Mouse (Mus musculus) hindbrain, embryonic 15.5 days (tissue): ENCODE data around the gene Eno3. TPM values are rescaled to one million over a fixed set of nuclear protein-coding genes. Genes with fewer than 3 reads are reported as not detected.
A peak's percentile ranks its signal among the peaks of the same experiment; 100 is the strongest.

Source experiments
- ATAC-seq: fragments of 200-750 bp; cut with Nextera tagmentation; 2 replicates; pipeline ENCODE4 v1.8.0; 2017; ENCODE audit warnings: low read depth, moderate number of reproducible peaks, moderate TSS enrichment; ENCODE audit not compliant: low FRiP score
- H3K27ac ChIP-seq: fragments of 300-500 bp; sonication (generic); replicated peaks from 2 replicates; pipeline ENCODE4 v1.5.1; 2015; ENCODE audit warnings: mild to moderate bottlenecking, inconsistent platforms
- H3K27me3 ChIP-seq: fragments of 300-500 bp; sonication (generic); 2 replicates; pipeline ENCODE4 v1.6.1; 2015; ENCODE audit warnings: control low read depth, inconsistent platforms
- H3K36me3 ChIP-seq: fragments of 300-500 bp; sonication (generic); 2 replicates; pipeline ENCODE4 v1.6.1; 2015; ENCODE audit warnings: control low read depth, inconsistent platforms
- H3K4me1 ChIP-seq: fragments of 300-500 bp; sonication (generic); replicated peaks from 2 replicates; pipeline ENCODE4 v1.6.1; 2015; ENCODE audit warnings: control low read depth, inconsistent platforms
- H3K4me2 ChIP-seq: fragments of 300-500 bp; sonication (generic); 2 replicates; pipeline ENCODE4 v1.6.1; 2015; ENCODE audit warnings: moderate library complexity, mild to moderate bottlenecking, inconsistent platforms
- H3K4me3 ChIP-seq: fragments of 300-500 bp; sonication (generic); 2 replicates; pipeline ENCODE4 v1.5.1; 2015; ENCODE audit warnings: mild to moderate bottlenecking, inconsistent platforms
- H3K9ac ChIP-seq: fragments of 300-500 bp; sonication (generic); 2 replicates; pipeline ENCODE4 v1.6.1; 2015; ENCODE audit warnings: inconsistent platforms
- H3K9me3 ChIP-seq: fragments of 300-500 bp; sonication (generic); 2 replicates; pipeline ENCODE4 v1.6.1; 2016; ENCODE audit warnings: control low read depth, inconsistent platforms
- WGBS: fragments of 180-500 bp; shearing (Covaris S2); methylation state at CpG from one replicate; pipeline ENCODE4 v1.1.7; 2015; 5-methylcytosine and 5-hydroxymethylcytosine counted together
- polyA plus RNA-seq: library from polyadenylated mRNA; unstranded; fragments of >200 nt; fragmentation: Nextera tagmentation; extraction: Ambion mirVana; gene quantifications from 2 replicates; pipeline ENCODE4 v1.2.1, GENCODE M21; 2015

The Eno3 gene
- polyA plus RNA-seq, result 6.7 and 8.7 TPM in 2 replicates

DNA sequence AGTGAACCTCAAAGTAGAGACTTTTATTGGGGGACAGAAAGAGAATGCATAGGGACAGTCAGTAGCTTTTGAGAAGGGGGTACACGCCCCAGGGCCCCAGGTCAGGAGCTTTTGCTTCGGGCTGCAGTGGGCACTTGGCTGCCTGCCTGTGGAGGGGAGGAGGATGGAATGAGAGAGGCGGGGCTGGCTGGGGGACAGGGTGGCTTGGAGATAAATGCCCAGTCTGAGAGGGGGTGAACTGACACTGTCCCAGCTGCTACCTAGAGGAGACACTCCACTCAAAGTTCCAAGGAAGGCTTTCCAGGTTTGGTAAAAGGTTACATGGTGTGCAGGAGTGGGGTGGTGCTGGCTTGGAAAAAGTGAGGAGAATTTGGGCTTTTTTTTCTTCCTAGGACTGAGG lies at the start of gene Eno3:
Gene Eno3 (plus strand): TSS at position 239 of the 400 bp plus-strand sequence.
- no peak for ATAC-seq
- 4% methylated on average over 3 of the region's 3 CpGs for WGBS
- Histone ChIP-seq H3K27me3 (no peaks in the 10 kb centered on the region), H3K9ac (peak within 1 kb of the TSS; percentile 98), H3K4me1 (peaks cover 36% of the 10 kb centered on the region), H3K4me3 (peak within 1 kb of the TSS; percentile 98), H3K36me3 (peaks cover 4% of the 10 kb centered on the region; the same call in 1 of the 2 replicates), H3K9me3 (no peaks in the 10 kb centered on the region), H3K27ac (peak within 1 kb of the TSS; percentile 98), H3K4me2 (peak within 1 kb of the TSS; percentile 77)

DNA sequence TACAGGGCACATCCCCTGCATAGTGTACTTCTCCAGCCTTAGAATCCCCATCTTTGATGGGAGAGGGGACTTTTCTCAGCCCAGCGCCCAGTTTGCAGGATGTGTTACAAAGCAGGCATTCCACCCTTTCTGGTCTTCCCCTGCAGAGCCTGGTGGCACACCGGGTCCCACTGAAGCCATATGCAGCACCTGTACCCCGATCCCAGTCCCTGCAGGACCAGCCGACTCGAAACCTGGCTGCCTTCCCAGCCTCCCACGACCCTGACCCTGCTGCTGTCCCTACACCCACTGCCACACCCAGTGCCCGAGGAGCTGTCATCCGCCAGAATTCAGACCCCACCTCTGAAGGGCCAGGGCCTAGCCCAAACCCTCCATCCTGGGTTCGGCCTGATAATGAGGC lies 49.4 kb upstream of the Eno3 start:
- H3K4me3 ChIP-seq, result no peak overlapping the region
- ATAC-seq, result no peak
- no peak overlapping the region for H3K4me2 ChIP-seq
- no peaks in the 10 kb centered on the region for H3K27me3 ChIP-seq
- no peak overlapping the region for H3K27ac ChIP-seq
- no peak overlapping the region for H3K9ac ChIP-seq
- 94% methylated on average over 9 of the region's 9 CpGs for WGBS
- peaks cover 76% of the 10 kb centered on the region for H3K36me3 ChIP-seq
- no peaks in the 10 kb centered on the region for H3K9me3 ChIP-seq
- no peaks in the 10 kb centered on the region for H3K4me1 ChIP-seq

DNA sequence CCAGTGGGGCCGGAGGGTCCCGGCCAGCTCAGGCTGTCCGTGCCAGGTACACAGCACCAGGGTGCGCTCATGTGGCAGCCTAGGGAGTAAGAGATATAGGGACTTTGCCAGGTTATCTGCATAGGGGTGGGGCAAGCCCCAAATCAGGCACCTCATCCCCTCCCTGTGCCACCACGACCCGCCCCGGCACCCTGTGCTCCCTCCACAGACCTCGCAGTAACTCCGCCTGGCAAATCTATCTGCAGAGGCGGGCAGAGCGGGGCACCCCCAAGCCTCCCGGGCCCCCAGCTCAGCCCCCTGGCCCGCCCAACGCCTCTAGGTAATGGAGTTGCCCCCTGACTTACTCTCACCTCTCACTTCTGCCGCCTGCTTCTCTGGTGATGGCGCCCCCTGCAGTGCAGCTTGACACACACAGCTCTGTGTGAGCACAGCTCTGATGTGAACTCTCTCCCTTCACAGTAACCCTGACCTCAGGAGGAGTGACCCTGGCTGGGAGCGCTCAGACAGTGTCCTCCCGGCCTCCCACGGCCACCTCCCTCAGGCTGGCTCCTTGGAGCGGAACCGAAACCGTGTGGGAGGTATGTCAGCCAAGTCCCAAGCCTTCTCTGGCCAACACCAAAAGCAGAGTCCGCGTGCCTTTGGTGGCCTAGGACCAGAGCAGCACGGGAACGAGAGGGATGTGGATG lies 48.5 kb upstream of the Eno3 start:
- 87% methylated on average over 26 of the region's 26 CpGs for WGBS
- H3K9me3 ChIP-seq, result no peaks in the 10 kb centered on the region

DNA sequence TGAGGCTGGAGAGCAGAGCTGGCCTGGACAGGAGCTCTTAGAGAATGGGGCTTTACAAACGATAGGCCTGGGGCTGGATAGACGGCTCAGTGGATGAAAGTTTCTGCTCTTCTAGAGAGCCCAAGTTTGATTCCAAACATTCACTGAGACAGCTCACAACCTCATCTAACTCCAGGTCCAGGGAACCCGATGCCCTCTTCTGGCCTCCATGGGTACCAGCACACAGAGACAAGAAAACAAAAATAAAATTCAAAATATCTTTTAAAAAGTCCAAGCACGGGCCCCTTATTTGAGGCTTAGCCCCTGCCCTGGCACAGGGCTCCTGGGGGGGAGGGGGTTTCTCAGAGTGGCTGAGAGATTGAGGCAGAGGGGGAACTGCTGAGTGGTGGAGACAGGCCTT lies 46.2 kb upstream of the Eno3 start:
- ATAC-seq, result no peak
- Histone ChIP-seq H3K4me1 (peaks cover 11% of the 10 kb centered on the region; the same call in 1 of the 2 replicates), H3K4me2 (no peak overlapping the region), H3K27me3 (no peaks in the 10 kb centered on the region), H3K36me3 (peaks cover 66% of the 10 kb centered on the region), H3K9ac (no peak overlapping the region), H3K9me3 (no peaks in the 10 kb centered on the region), H3K4me3 (no peak overlapping the region), H3K27ac (no peak overlapping the region)
- WGBS, result 87% methylated on average over 4 of the region's 4 CpGs

More for the DNA sequence above, 48.5 kb upstream of the Eno3 start:
- Histone ChIP-seq H3K9ac (no peak overlapping the region), H3K27ac (no peak overlapping the region), H3K4me1 (no peaks in the 10 kb centered on the region), H3K27me3 (no peaks in the 10 kb centered on the region), H3K4me3 (no peak overlapping the region), H3K4me2 (no peak overlapping the region), H3K36me3 (peaks cover 85% of the 10 kb centered on the region)
- no peak for ATAC-seq

DNA sequence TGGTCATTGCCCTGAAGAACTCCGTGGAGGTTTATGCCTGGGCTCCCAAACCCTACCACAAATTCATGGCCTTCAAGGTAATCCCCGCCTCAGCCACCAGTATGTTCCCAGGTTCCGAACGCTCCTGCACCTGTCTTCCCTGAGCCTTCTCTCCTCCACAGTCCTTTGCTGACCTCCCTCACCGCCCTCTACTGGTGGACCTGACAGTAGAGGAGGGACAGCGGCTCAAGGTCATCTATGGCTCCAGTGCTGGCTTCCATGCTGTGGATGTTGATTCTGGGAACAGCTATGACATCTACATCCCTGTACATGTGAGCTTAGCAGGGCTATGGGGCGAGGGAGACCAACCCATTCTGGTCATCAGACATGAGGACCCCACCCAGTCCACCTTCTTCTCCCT lies 44.5 kb upstream of the Eno3 start:
- Histone ChIP-seq H3K4me3 (no peak overlapping the region), H3K9me3 (no peaks in the 10 kb centered on the region), H3K27ac (no peak overlapping the region), H3K27me3 (no peaks in the 10 kb centered on the region), H3K9ac (no peak overlapping the region), H3K36me3 (peaks cover 51% of the 10 kb centered on the region), H3K4me1 (peaks cover 11% of the 10 kb centered on the region; the same call in 1 of the 2 replicates), H3K4me2 (no peak overlapping the region)
- 78% methylated on average over 7 of the region's 7 CpGs for WGBS
- no peak for ATAC-seq

DNA sequence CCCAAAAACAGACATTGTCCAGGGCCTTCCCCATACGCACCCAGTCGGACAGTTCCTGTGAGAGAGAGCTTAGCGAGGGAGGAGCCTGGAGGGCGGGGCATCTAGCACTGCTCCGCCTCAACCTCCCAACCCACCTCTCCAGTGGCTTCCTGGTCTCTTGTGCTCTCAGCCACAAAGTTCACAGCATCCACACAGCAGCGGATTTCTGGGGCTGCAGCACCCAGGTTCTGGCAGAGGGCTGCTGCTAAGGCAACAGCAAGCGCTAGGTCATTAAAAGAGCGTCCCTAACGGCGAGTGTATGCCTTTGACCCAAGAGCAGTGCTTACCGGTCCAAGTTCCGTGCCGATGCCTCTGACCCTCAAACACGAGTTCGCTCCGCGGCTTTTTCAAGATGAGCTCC lies 41.9 kb upstream of the Eno3 start:
- Histone ChIP-seq H3K4me2 (peak overlapping the region; percentile 52), H3K27me3 (no peaks in the 10 kb centered on the region), H3K9ac (peak overlapping the region; percentile 7; the same call in 1 of the 2 replicates), H3K36me3 (peaks cover 28% of the 10 kb centered on the region), H3K27ac (no peak overlapping the region), H3K4me1 (peaks cover 11% of the 10 kb centered on the region; the same call in 1 of the 2 replicates), H3K4me3 (peak overlapping the region; percentile 21), H3K9me3 (no peaks in the 10 kb centered on the region)
- 3% methylated on average over 17 of the region's 17 CpGs for WGBS
- ATAC-seq, result no peak

DNA sequence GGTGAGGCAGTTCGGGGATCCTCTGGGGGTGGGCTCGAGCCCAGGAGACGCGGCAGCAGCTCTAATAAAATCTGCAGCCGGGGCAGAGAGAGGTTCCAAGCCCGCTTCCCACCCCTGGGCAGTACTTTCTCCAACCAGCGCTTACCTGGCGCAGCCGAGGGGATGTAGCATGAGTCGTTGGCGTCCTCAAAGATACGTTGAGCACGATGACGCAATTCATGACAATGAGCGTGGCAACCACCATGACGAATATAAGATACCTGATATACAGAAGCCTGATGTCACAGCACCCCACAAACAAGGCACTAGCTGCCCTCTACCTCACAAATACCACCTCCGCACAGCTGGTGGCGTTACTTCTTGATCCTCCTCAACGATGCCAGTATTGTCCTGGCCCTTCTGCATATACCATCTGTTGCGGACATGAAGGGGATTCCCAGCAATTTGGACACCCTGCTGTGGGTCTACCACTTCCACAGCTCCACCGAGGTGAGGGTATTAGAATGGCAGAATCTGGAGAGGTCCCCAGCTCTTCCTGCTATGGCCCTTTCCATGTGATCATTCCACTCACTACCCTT lies 41.4 kb upstream of the Eno3 start, which contains the start of gene 4930544D05Rik:
Gene 4930544D05Rik (plus strand): TSS at position 333 of the 578 bp plus-strand sequence.
- 18% methylated on average over 21 of the region's 21 CpGs for WGBS
- Histone ChIP-seq H3K4me3 (peak within 1 kb of the TSS; percentile 21), H3K4me2 (peak within 1 kb of the TSS; percentile 52), H3K36me3 (peaks cover 24% of the 10 kb centered on the region), H3K27ac (no peak within 1 kb of the TSS), H3K27me3 (no peaks in the 10 kb centered on the region), H3K9ac (peak within 1 kb of the TSS; percentile 7; the same call in 1 of the 2 replicates), H3K4me1 (peaks cover 11% of the 10 kb centered on the region; the same call in 1 of the 2 replicates), H3K9me3 (no peaks in the 10 kb centered on the region)
- no peak for ATAC-seq

DNA sequence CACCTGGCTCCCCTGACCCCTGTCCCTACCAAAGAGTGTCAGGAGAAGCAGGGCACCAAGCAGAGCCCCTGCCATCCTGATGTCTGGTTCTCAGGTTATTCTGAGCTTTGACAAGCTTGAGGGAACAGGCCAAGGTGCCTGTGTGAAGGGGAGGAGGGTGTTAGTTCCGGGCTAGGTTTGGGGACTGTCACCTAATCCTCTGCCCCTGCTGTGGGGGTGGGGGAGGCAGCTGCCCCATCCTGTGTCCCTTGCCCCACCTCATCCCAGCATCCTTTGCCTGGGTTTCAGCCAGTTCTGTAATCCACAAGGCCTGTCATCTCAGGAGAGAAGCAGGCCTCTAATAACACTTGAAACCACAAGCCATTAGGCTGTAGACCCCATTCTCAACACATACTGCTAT lies 37.9 kb upstream of the Eno3 start, which contains the start of gene Chrne:
Gene Chrne (minus strand): TSS at position 116 of the 400 bp plus-strand sequence.
- 68% methylated on average over 1 of the region's 1 CpGs for WGBS
- H3K4me1 ChIP-seq, result peaks cover 11% of the 10 kb centered on the region; the same call in 1 of the 2 replicates

DNA sequence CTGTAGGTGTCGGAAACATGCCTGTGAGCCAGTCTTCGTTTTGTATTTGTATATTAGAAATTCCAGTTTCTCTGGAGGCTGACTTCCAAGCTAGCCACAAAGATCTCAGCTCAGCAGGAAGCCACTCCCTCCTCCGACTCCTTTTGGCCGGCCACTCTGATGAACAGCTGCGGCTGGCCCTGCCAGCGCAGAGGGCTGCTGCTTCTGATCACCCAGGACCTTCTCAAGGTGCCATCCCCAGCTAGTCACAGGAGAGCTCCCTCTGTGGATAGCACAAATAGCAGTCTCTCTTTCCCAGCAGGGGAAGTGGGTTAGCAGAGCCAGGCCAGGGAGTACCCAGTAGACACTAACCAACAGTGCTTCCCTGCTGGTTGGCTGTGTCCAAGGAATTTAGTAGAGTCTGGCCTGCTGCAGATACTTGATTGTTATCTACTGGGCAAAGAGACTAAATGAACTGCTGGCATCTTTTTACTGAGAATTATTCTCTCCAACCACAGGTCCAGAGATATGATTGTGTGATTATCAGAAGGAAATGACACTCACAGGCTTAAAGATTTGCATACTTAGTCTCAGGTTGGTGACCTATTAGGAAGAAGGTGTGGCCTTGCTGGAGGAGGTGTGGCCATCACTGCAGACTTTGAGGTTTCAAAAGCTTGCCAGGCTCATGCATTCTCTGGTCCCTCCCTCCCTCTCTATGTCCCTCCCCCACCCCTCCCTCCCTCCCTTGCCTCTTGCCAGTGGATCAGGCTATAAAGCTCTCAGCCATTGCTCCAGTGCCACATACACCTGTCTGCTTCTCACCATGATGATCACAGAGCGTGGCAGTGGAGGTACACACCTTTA lies 34.8 kb upstream of the Eno3 start:
- Histone ChIP-seq H3K27ac (no peak overlapping the region), H3K27me3 (no peaks in the 10 kb centered on the region), H3K9me3 (no peaks in the 10 kb centered on the region), H3K4me1 (no peaks in the 10 kb centered on the region), H3K36me3 (no peaks in the 10 kb centered on the region), H3K4me3 (no peak overlapping the region), H3K4me2 (no peak overlapping the region), H3K9ac (no peak overlapping the region)
- ATAC-seq, result no peak
- WGBS, result 44% methylated on average over 7 of the region's 7 CpGs

More for the DNA sequence above, 37.9 kb upstream of the Eno3 start, which contains the start of gene Chrne:
- H3K4me3 ChIP-seq, result no peak within 1 kb of the TSS
- H3K27me3 ChIP-seq, result no peaks in the 10 kb centered on the region
- H3K9me3 ChIP-seq, result no peaks in the 10 kb centered on the region
- no peak within 1 kb of the TSS for H3K27ac ChIP-seq
- no peaks in the 10 kb centered on the region for H3K36me3 ChIP-seq
- no peak for ATAC-seq
- H3K4me2 ChIP-seq, result no peak within 1 kb of the TSS
- H3K9ac ChIP-seq, result no peak within 1 kb of the TSS

DNA sequence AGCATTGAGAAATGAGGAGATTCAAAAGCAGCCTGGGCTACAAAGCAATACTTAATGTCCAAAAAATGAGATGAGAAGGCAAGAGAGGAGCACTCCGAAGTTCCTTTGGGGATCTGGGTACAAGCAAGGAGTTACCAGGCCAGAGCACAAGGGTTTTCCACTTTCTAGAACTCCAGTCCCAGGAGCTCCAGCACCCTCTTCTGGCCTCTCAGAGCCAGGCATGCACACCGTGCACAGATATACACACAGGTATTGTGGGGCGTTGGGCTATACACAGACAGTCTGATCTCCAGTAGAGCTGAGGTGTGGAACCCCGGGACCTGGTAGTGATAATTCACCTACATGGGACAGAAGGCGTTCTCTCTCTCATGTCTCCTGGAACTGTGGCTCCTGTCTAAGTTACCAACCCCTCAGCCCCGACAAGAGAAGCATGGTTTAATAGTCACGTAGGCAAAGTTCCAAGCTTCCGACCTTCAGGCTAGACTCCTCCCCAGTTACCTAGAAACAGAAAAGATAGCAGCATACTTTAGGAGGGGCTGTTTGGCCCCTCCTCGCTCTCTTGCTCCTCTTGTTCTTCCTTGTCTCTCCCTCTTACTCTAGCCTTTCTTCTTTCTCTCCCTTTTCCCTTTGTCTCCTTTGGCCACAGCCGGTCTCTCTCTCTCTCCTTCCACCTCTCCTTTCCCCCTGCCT lies 33.8 kb upstream of the Eno3 start:
- no peak overlapping the region for H3K27ac ChIP-seq
- H3K36me3 ChIP-seq, result no peaks in the 10 kb centered on the region
- no peaks in the 10 kb centered on the region for H3K4me1 ChIP-seq
- no peaks in the 10 kb centered on the region for H3K27me3 ChIP-seq
- H3K4me2 ChIP-seq, result no peak overlapping the region
- ATAC-seq, result no peak
- 85% methylated on average over 10 of the region's 10 CpGs for WGBS
- no peak overlapping the region for H3K4me3 ChIP-seq
- H3K9ac ChIP-seq, result no peak overlapping the region
- no peaks in the 10 kb centered on the region for H3K9me3 ChIP-seq

DNA sequence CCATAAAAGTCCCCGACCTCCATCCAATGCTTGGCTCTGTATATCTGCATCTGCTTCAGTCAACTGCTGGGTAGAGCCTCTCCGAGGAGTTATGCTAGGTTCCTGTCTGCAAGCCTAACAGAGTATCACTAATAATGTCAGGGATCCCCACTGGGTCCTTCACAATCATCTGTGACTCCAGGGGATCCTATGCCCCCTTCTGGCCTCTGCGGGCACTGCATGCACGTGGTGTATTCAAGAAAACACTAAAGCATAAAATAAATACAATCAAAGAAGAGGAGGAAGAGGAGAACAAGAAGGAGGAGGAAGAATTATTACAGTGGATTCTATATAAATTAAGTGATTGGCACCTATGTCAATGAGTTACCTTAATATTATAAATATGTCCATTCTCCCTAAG lies 31.5 kb upstream of the Eno3 start:
- Histone ChIP-seq H3K4me3 (no peak overlapping the region), H3K27ac (no peak overlapping the region), H3K4me1 (no peaks in the 10 kb centered on the region), H3K9ac (no peak overlapping the region), H3K4me2 (no peak overlapping the region), H3K9me3 (no peaks in the 10 kb centered on the region), H3K36me3 (no peaks in the 10 kb centered on the region), H3K27me3 (no peaks in the 10 kb centered on the region)
- 48% methylated on average over 4 of the region's 4 CpGs for WGBS
- no peak for ATAC-seq
